Mouse (Mus musculus): Measurements from ENCODE around the gene Hk2.
A peak's percentile ranks its signal among the peaks of the same experiment; 100 is the strongest.

Gene Hk2

GRCm38 (mm10) chr6:82740868-82741517 lies 33.3 kb downstream of the Hk2 start:
- DNase-seq (ENCODE audit: low read depth, low spot score), result no peak

DNA sequence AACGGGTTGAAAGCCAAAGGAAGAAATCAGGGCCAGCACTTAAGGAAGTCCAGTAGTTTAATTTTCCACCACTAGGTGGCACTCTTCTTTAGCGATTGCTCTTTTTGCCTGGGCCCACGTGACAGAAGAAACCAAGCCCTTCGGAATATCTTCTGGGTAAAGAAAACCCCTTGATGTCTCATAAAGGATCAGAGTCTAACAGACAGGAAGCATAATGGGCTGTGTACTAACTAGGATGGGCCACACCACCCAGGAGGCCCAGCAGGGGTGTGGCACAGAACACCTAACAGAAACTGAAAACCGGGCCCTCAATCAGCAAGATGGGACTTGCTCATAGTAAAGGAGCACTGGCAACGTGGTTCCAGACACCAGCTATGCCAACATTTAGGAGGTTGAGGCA lies 34.0 kb downstream of the Hk2 start:
- DNase-seq (ENCODE audit: low read depth, low spot score), result peak; percentile 83

DNA sequence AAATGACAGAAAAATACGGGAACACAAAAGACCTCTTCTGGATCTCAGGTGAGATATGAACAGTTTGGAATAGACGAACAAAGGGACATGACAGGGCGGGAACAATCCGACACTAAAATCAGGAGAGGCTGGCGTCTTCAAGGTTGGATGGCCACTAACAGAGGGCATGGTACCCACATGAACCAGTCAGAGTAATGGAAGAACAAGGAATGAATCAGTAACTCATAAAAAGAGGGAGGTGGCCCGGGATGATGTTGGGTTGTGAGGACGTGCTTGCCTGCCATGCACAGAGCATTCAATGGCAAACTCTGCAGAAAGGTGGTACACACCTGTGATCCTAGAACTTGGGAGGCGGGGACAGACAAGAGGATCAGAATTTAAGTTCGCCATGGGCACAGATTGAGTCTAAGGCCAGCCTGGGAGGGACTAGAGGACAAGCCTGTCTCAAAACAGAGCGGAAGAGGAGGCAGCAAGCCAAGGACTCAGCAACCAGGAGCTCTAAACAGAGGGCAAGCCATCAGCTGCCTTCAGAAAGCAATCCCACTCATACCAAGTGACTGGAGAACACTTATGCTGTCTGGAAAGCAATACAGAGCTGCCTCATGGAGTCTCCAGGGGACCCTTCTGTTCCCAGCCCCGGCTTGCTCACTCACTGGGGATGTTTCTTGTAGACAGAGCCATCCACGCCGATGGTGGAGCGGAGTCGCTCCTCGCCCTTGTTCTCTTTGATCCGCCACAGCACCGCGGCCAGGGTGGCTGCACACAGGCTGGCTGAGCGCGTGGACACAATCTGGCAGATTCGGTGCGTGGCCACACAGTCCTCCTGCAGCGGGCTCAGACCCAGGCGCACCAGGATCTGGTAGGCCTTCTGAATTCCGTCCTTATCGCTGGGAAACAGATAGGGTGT lies 36.4 kb downstream of the Hk2 start:
- no peak for DNase-seq (ENCODE audit: low read depth, low spot score)

DNA sequence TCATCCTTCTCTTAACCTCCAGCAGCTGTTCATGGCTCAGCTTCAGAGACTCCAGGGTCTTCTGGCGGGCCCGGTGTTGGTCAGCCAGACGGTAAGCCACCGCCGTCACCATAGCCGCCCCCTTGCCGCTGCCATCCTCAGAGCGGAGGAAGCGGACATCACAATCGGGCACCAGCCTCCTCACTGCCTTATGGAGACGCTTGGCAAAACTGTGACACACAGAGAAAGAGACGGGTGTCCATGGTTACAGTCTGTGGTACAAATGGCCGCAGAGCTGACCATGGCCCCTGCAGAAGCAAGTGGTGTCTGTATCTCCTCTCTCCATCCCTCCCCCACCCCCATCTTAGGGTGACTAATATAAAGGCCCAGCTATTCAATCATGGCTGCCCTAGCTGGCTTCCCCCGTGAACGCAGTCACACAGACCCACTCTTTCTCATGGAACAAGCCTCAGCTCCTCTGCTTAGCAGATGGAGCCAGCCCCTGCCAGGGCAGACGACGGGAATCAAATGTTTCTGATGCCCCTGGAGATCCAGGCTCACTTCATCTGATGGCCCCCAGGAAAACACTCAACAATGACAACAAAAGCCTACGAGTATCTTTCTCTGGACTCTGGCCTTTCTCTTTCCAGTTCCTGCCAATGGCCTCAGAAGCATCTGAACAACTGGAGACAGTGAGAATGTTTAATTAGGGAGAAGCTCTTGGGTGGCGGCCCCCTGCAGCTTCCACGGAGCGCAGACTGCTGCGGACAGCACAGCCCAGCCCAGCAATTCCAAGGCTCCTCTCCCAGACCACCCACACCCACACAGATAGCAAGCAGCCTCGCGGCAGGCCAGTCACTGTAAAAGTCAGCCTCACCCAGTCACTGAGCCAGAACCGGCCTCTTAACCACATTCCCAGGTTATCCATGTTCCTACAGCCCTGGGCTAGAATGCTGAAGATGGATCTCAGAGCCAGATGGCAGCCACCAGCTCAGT lies 37.3 kb downstream of the Hk2 start:
- no peak for DNase-seq (ENCODE audit: low read depth, low spot score)

DNA sequence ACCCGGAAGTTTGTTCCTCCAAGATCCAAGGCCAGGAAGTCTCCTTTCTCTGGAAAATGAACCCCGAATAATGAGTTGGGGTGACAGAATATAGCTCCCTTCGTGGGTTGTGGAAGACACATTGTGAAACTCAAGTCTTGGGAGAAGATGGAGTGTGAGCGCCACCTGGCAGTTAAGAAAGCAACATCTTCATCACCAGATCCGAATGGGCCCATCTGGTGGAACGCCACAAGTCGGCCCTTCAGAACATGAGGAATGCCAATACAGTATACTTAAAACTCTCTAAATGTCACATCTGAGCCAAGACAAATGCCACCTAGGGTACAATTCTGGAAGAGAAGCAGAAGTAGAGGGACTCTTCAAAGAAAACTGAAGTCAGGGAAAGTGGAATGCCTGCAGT lies 38.9 kb downstream of the Hk2 start:
- DNase-seq (ENCODE audit: low read depth, low spot score), result peak; percentile 57

DNA sequence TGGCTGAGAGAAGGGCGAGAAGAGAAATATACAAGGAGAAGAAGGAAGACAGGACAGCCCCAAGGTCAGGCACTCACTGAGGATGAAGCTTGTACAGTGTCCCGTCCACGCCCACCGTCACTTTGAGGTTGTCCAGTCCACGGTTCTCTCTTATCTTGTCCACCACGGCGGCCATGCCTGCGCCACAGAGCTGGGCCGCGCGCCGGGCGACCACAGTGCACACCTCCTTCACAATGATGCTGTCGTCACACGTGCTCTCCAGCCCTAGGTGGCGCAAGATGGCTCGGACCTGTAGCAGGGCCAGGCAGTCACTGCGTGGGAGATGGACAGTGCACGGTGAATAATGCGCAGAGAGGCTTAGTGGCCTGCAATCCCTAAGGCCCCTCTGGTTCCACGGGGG lies 45.6 kb downstream of the Hk2 start:
- no peak for DNase-seq (ENCODE audit: low read depth, low spot score)

DNA sequence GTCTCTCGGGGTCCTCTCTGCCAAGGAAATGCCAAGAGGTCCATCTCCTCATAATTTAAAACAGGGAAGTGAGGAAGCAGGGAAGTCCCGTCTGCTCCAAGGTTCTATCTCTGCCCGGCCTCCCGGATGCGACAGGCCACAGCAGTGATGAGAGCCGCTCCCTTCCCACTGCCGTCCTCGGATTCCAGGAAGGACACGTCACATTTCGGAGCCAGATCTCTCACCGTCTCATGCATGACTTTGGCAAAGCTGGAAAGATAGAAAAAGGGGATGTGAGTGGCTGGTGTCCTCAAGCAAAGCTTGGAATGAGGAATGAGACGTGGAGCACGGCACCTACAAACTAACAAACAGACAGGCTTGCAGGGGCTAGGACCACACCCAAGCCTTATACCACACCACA lies 47.0 kb downstream of the Hk2 start:
- no peak for DNase-seq (ENCODE audit: low read depth, low spot score)

GRCm38 (mm10) chr6:82723321-82723720 lies 50.9 kb downstream of the Hk2 start:
- peak; percentile 75 for DNase-seq (ENCODE audit: low read depth, low spot score)

GRCm38 (mm10) chr6:82716126-82716525 lies 58.1 kb downstream of the Hk2 start:
- peak; percentile 74 for DNase-seq (ENCODE audit: low read depth, low spot score)

- DNase-seq (ENCODE audit: low read depth, low spot score), result peak; percentile 40
These were observed 58.6 kb downstream of the Hk2 start for GRCm38 (mm10) chr6:82715653-82716052.

DNA sequence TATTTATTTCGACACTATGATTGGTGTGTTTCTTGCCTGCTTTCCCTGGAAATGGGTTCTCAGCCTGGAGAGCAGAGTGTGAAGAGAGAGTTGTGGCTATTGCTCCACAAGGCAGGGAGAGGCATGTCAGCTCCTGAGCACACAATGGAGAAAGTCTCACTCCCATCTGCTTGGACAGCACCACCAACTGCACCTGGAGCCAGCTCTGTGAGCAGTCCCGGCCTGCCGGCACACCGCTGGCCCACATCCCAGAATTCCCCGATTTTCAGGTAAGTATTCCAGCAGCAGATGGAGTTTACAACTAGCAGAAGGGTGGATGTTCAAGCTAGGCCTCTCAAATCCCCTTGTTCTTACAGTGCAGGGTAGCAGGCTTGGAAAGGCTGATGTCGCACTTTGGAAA lies 59.0 kb downstream of the Hk2 start:
- DNase-seq (ENCODE audit: low read depth, low spot score), result no peak

DNA sequence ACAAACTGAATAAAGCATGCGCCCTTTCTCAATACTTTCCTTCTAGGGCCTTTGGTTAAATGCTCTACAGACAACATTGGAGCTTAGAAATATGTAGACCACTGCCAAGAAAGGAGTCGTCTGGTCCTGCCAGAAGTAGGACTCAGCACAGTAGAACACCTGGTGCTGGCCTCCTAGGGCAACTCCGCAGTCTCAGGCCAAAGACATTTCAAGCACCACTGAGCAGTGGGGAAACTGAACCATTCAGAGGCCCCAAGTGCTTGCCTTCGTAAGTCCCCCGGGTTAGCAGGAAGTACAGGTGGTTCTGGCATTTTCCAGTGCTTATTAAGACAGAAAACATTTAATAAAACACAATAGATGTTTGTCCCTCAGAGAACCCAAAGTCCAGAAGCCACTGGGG lies 59.4 kb downstream of the Hk2 start:
- no peak for DNase-seq (ENCODE audit: low read depth, low spot score)

- peak; percentile 94 for DNase-seq (ENCODE audit: low read depth, low spot score)
These were observed 60.0 kb downstream of the Hk2 start for GRCm38 (mm10) chr6:82714243-82714642.

- DNase-seq (ENCODE audit: low read depth, low spot score), result no peak
These were observed 66.5 kb downstream of the Hk2 start for GRCm38 (mm10) chr6:82707742-82708141.

DNA sequence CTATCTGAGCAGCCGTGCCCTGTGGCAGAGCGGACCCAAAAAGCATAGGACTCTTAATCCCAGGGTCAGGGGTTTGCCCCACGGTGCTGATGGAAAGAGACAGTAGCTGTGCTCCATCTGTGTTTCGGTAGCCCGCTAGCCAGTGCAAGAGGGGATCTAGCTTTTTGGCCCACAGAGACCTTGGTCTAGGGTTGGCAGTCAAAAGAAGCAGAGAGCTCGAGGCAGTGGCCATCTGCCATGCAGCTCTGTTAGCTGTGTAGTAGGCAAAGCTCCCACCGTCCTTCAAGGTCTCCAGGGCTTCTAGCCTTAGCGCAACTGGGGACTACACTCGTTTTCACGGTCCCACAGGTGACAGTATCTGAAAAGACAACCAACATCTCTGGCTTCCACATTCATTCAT lies 67.0 kb downstream of the Hk2 start:
- no peak for DNase-seq (ENCODE audit: low read depth, low spot score)

GRCm38 (mm10) chr6:82705221-82705620 lies 69.0 kb downstream of the Hk2 start, which contains the start of gene Pole4:
Gene Pole4 (minus strand): TSS chr6:82705365.
- no peak for DNase-seq (ENCODE audit: low read depth, low spot score)

DNA sequence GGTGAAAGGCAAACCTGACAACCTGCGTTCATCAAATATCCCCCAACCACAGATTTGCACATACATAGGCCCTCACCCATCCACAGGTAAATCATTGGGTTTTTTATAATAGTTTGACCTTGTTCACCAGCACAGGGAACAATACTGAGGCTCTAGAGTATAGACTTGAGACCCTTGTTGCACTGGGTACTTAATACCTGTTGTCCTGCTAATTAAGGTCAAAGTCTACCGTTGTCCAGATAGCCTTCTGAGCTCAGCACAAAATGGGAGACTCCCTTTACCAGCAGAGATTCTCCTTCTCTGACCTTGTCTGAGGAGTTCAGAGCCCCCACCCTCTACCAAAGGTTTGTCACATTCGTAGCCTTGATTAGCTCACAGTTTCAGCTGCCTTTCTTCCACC lies 70.5 kb downstream of the Hk2 start:
- no peak for DNase-seq (ENCODE audit: low read depth, low spot score)

GRCm38 (mm10) chr6:82702593-82703017 lies 71.6 kb downstream of the Hk2 start:
- peak; percentile 86 for DNase-seq (ENCODE audit: low read depth, low spot score)

GRCm38 (mm10) chr6:82701296-82701695 lies 73.0 kb downstream of the Hk2 start:
- no peak for DNase-seq (ENCODE audit: low read depth, low spot score)

DNA sequence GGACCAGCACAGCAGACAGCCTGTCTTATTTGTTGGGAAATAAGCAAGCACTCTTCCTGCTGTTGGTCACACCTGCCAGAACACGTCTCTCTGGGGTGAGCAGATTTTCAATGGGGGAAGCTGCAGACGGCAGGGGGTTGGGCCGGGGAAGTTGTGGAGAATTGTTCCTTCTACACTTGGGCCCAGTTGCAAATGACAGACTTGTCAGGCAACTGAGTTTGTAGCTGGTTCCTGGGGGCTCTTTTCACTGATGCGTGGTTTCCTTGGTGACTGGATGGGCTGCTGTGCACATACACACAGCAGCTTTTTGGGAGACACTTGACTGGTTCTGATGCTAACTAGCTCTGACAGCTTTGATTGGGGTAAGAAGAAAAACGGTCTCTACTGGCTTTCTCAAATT lies 74.4 kb downstream of the Hk2 start:
- DNase-seq (ENCODE audit: low read depth, low spot score), result no peak

DNA sequence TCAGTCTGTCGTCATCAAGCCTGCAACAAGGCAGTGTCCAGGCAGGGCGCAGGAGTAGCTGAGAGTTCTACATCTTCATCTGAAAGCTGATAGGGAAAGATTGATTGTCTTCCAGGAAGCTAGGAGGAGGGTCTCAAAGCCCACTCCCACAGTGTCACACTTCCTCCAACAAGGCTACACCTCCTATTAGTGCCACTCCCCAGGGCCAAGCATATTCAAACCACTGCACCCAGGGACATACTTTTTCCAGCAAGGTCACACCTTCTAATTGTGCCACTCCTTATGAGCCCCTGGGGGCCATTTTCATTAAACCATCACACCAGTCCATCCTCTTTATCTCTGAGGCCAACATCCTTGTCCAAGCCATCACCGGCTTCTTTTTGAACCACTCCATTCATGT lies 77.5 kb downstream of the Hk2 start:
- DNase-seq (ENCODE audit: low read depth, low spot score), result no peak

DNA sequence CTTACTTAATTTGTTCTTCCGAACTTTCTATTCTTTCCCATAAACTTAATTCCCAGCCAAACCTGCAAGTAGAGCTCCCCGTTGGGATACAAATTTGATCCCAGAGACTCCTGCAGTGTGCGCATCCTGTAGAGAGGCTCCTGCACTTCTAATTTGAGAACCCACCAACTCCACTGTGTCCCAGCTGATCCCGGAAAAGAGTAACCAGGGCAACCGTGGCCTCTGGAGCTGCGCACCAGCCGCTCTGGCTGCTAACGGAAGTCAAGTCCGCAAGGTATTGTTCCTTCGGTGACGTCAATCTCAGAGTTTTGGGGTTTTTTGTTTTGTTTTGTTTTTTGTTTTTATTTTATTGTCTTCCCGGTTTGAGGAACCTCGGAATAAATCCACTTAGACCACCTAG lies 79.6 kb downstream of the Hk2 start:
- DNase-seq (ENCODE audit: low read depth, low spot score), result no peak
